Mouse (Mus musculus) megakaryocyte-erythroid progenitor cell, adult 5-6 weeks (primary cell): ENCODE measurements around the gene Tmem40. TPM values are rescaled to one million over a fixed set of nuclear protein-coding genes. Genes with fewer than 3 reads are reported as not detected.

Experiments used
- total RNA-seq, 2 experiments: library from RNA; stranded (forward) in 1 of 2; stranded (reverse) in 1 of 2; fragments of 200-1000, 215-1000 nt in 1 of 2; fragments of >200 nt in 1 of 2; fragmentation: Nextera tagmentation in 1 of 2; gene quantifications; 2 replicates each; pipeline ENCODE4 v1.2.3; 2014 to 2017

Gene Tmem40
- total RNA-seq, 2 experiments from 2014 or later = 24.0 to 36.9 TPM

Other genes starting within 250 kb of the Tmem40 start
- 18.7 and 27.8 TPM in 2 replicates for gene Tsen2, start 217.7 kb downstream of the Tmem40 start, total RNA-seq (2014; fragmentation: Nextera tagmentation)
- gene Tsen2, start 217.7 kb downstream of the Tmem40 start, total RNA-seq (2017) = 31.5 and 35.8 TPM in 2 replicates
- gene Mkrn2os, start 169.8 kb downstream of the Tmem40 start, total RNA-seq (2014; fragmentation: Nextera tagmentation) = not detected in 2 replicates
- gene Mkrn2os, start 169.8 kb downstream of the Tmem40 start, total RNA-seq (2017) = not detected in 2 replicates
- gene Mkrn2, start 160.5 kb downstream of the Tmem40 start, total RNA-seq (2014; fragmentation: Nextera tagmentation) = 5.5 and 17.0 TPM in 2 replicates
- 14.7 and 26.0 TPM in 2 replicates for gene Mkrn2, start 160.5 kb downstream of the Tmem40 start, total RNA-seq (2017)
- gene Raf1, start 85.8 kb downstream of the Tmem40 start, total RNA-seq (2014; fragmentation: Nextera tagmentation) = 112 and 136 TPM in 2 replicates
- 68.6 and 77.5 TPM in 2 replicates for gene Raf1, start 85.8 kb downstream of the Tmem40 start, total RNA-seq (2017)
- 0.54 and 2.1 TPM in 2 replicates for gene Cand2, start 12.1 kb upstream of the Tmem40 start, total RNA-seq (2014; fragmentation: Nextera tagmentation)
- 0.72 and 0.89 TPM in 2 replicates for gene Cand2, start 12.1 kb upstream of the Tmem40 start, total RNA-seq (2017)
- gene Rpl32, start 46.3 kb upstream of the Tmem40 start, total RNA-seq (2014; fragmentation: Nextera tagmentation) = 5,043 and 6,230 TPM in 2 replicates
- gene Rpl32, start 46.3 kb upstream of the Tmem40 start, total RNA-seq (2017) = 5,746 and 6,785 TPM in 2 replicates
- gene Efcab12, start 76.0 kb upstream of the Tmem40 start, total RNA-seq (2014; fragmentation: Nextera tagmentation) = not detected in 2 replicates
- 0.05 TPM in 1 of 2 replicates, not detected in the other for gene Efcab12, start 76.0 kb upstream of the Tmem40 start, total RNA-seq (2017)
- gene Mbd4, start 91.0 kb upstream of the Tmem40 start, total RNA-seq (2014; fragmentation: Nextera tagmentation) = 12.6 and 25.6 TPM in 2 replicates
- 18.9 and 19.9 TPM in 2 replicates for gene Mbd4, start 91.0 kb upstream of the Tmem40 start, total RNA-seq (2017)
- gene Ift122, start 91.1 kb upstream of the Tmem40 start, total RNA-seq (2014; fragmentation: Nextera tagmentation) = 0.49 and 1.8 TPM in 2 replicates
- 2.3 and 3.7 TPM in 2 replicates for gene Ift122, start 91.1 kb upstream of the Tmem40 start, total RNA-seq (2017)
- not detected in 2 replicates for gene Rho, start 169.3 kb upstream of the Tmem40 start, total RNA-seq (2014; fragmentation: Nextera tagmentation)
- gene Rho, start 169.3 kb upstream of the Tmem40 start, total RNA-seq (2017) = not detected in 2 replicates
- gene H1foo, start 182.5 kb upstream of the Tmem40 start, total RNA-seq (2014; fragmentation: Nextera tagmentation) = not detected in 2 replicates
- not detected in 2 replicates for gene H1foo, start 182.5 kb upstream of the Tmem40 start, total RNA-seq (2017)
- gene Plxnd1, start 232.6 kb upstream of the Tmem40 start, total RNA-seq (2014; fragmentation: Nextera tagmentation) = 0.72 and 1.6 TPM in 2 replicates
- 0.11 and 1.4 TPM in 2 replicates for gene Plxnd1, start 232.6 kb upstream of the Tmem40 start, total RNA-seq (2017)